9 mouse cellular contexts compared by ENCODE assay signal in the genomic region with DNA sequence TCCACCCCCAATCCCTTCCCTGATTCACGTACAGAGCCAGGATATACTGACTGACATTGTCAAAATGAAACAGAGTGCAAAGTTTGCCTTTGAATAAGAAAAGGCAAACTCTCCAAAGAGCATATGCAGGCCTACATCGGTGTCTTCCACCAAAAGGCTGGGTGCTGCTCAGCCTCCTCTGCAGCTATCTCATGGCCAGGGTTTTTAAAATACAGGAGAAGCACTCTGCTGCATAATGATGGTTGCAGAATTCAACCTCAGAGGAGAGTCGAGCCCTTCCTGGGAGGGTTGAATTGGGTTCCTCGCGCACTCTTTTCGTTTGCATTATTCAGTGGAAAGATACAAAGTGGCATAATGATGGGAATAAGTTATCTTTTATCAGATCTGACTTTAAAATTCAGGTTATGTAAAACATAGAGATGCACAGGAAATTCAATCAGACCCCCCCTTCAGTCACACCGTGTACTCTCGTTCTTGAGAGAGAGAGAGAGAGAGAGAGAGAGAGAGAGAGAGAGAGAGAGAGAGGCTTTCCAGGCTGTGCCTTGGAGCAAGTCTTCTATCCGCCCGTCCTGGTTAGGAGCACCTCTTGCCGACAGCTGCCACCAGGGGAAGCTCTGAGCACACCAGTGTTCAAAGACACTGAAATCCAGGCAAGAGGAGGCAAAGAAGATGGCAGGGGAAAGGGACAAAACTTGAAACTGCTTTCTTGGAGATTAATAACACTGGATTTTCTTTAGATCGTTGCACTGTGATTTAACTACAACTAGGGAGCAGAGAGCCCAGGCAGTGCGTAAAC.
DNase-seq lines count a peak whose midpoint lies in the region; ATAC-seq and TF ChIP-seq lines count a peak whose summit lies in the region.
"Had no signal": no experiment of that assay in that cellular context is flagged by ENCODE, and none has a peak within 500 bp of the region (broad histone marks: within the 10 kb centered on the region; RNA-seq: fewer than 3 reads in every experiment).

No protein-coding gene starts in this region.

- no peak overlapping the region for H3K4me3 ChIP-seq in lung, embryonic 14.5 days (ENCODE audit: low read depth, low read length)
- H3K4me3 ChIP-seq in hindbrain, embryonic 16.5 days (ENCODE audit: low read length): no peak overlapping the region
- H3K4me3 ChIP-seq: stomach, embryonic 15.5 days had no signal

- no peak overlapping the region for H3K27ac ChIP-seq in lung, embryonic 14.5 days (ENCODE audit: low read depth)
- H3K27ac ChIP-seq in hindbrain, embryonic 16.5 days (ENCODE audit: low read depth, low read length): no peak overlapping the region
- H3K27ac ChIP-seq: stomach, embryonic 15.5 days had no signal

- H3K27me3 ChIP-seq in lung, embryonic 14.5 days (ENCODE audit: insufficient read depth, low read length): no peaks in the 10 kb centered on the region
- H3K27me3 ChIP-seq in hindbrain, embryonic 16.5 days (replicated peaks; ENCODE audit: control insufficient read depth, insufficient read depth, low read length): no peaks in the 10 kb centered on the region
- H3K27me3 ChIP-seq: stomach, embryonic 15.5 days had no signal

- H3K4me2 ChIP-seq in lung, embryonic 14.5 days: no peak overlapping the region
- no peak overlapping the region for H3K4me2 ChIP-seq in hindbrain, embryonic 16.5 days (ENCODE audit: low read length)
- H3K4me2 ChIP-seq: stomach, embryonic 15.5 days had no signal

- no peak overlapping the region for H3K9ac ChIP-seq in lung, embryonic 14.5 days
- no peak overlapping the region for H3K9ac ChIP-seq in hindbrain, embryonic 16.5 days (ENCODE audit: low read depth, low read length)
- H3K9ac ChIP-seq: stomach, embryonic 15.5 days had no signal

- no peaks in the 10 kb centered on the region for H3K36me3 ChIP-seq in lung, embryonic 14.5 days (ENCODE audit: insufficient read depth)
- no peaks in the 10 kb centered on the region for H3K36me3 ChIP-seq in hindbrain, embryonic 16.5 days (ENCODE audit: control insufficient read depth, insufficient read depth, low read length)
- H3K36me3 ChIP-seq: stomach, embryonic 15.5 days had no signal

- peak; percentile 65 for DNase-seq in lung, embryonic 14.5 days
- DNase-seq in lung, postnatal 25 days (ENCODE audit: low spot score): no peak
- peak; percentile 36 for DNase-seq in embryo, embryonic 9.5 days (ENCODE audit: extremely low spot score)
- DNase-seq in left cerebral cortex, postnatal 4 days: peak; percentile 59
- peak; percentile 77 to 86 for DNase-seq in right cerebral cortex, postnatal 10 days (ENCODE audit: low spot score in 2 of 2)
- no peak for DNase-seq in gastrocnemius, postnatal 4 days (ENCODE audit: low spot score in 2 of 2)
- no peak for DNase-seq in thymus, postnatal 10 days (ENCODE audit: low spot score in 2 of 2)

- no peak for ATAC-seq in lung, embryonic 14.5 days (ENCODE audit: insufficient read depth)
- ATAC-seq in hindbrain, embryonic 16.5 days: 0 out of 2 replicates have a peak, but pooled peaks have one; percentile 64

- intact Hi-C loops in left cerebral cortex, postnatal 4 days (cut with DNase I): loop anchor here (10.0 kb wide), 1 partner anchor 263 kb away; no protein-coding TSS in a partner anchor

- no peaks in the 10 kb centered on the region for H3K9me3 ChIP-seq in lung, embryonic 14.5 days (ENCODE audit: low read depth, low read length)
- no peaks in the 10 kb centered on the region for H3K9me3 ChIP-seq in hindbrain, embryonic 16.5 days (ENCODE audit: control insufficient read depth, low read length)
- H3K9me3 ChIP-seq: stomach, embryonic 15.5 days had no signal

- 51% methylated on average over 13 of the region's 13 CpGs for WGBS in lung, embryonic 14.5 days
- whole genome bisulfite sequencing in hindbrain, embryonic 16.5 days: 41% methylated on average over 13 of the region's 13 CpGs

- TF ChIP-seq CTCF in lung, embryonic 14.5 days (IDR thresholded peaks at IDR 0.05; ENCODE audit: low read depth): peak; percentile 71

- no peaks in the 10 kb centered on the region for H3K4me1 ChIP-seq in lung, embryonic 14.5 days (ENCODE audit: insufficient read depth)
- no peaks in the 10 kb centered on the region for H3K4me1 ChIP-seq in hindbrain, embryonic 16.5 days (ENCODE audit: control insufficient read depth, insufficient read depth, low read depth, low read length)
- H3K4me1 ChIP-seq: stomach, embryonic 15.5 days had no signal

Comparison
In these comparisons a context has a peak if more than half of its experiments do, and no peak if none do; other contexts are left out.
1. DNase-seq: peak in lung, embryonic 14.5 days (single experiment), embryo, embryonic 9.5 days (single experiment), left cerebral cortex, postnatal 4 days (single experiment) and right cerebral cortex, postnatal 10 days (2 of 2); none in lung, postnatal 25 days (single experiment), gastrocnemius, postnatal 4 days (0 of 2) and thymus, postnatal 10 days (0 of 2).